Mouse (Mus musculus): ENCODE measurements at regions not wholly inside any gene's neighbourhood (a gene's known extent, or its start where the extent isn't known, plus 50 kb on each side); places are given as distances from the start of the nearest gene placed in this dataset.

- no peak for TF ChIP-seq HCFC1 (IDR thresholded peaks at IDR 0.05; ENCODE audit: borderline replicate concordance, insufficient read depth, low read length)
- no peak for TF ChIP-seq CHD2 (IDR thresholded peaks at IDR 0.05; ENCODE audit: low read depth, low read length)
Measured at GRCm38 (mm10) chr9:61309768-61310493, 62.2 kb upstream of the Tle3 start.

Measured in ES-E14 (cell line).